Mouse (Mus musculus) common myeloid progenitor, adult 5-6 weeks (primary cell): ENCODE measurements at regions not wholly inside any gene's neighbourhood (a gene's known extent, or its start where the extent isn't known, plus 50 kb on each side); places are given as distances from the start of the nearest gene placed in this dataset.
"Not testable (repeated sequence)": the region's sequence is repeated elsewhere in the genome, so short reads cannot be mapped to it uniquely, and the experiment has no call there.

Experiments used
- ATAC-seq: replicated peaks from 2 replicates; pipeline ENCODE4 v1.8.0; 2016; ENCODE audit warnings: low read depth, mild to moderate bottlenecking, moderate TSS enrichment, inconsistent platforms; ENCODE audit not compliant: poor library complexity, severe bottlenecking

DNA sequence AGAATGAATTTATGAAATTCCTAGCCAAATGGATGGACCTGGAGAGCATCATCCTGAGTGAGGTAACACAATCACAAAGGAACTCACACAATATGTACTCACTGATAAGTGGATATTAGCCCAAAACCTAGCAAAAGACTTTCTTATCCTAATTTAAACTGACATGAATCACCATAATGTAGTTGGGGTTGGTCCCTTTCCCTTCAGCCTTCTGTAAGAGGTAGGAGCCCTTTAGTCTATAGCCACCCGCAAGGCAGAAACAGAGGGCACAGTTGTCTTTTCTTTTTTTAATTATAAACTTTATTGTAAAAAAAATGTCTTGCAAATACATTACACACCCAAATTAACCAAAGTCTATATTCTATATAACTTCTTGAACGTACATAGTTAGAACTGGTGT is 81.3 kb downstream of the Ogfrl1 start:
- not testable (repeated sequence) for ATAC-seq

DNA sequence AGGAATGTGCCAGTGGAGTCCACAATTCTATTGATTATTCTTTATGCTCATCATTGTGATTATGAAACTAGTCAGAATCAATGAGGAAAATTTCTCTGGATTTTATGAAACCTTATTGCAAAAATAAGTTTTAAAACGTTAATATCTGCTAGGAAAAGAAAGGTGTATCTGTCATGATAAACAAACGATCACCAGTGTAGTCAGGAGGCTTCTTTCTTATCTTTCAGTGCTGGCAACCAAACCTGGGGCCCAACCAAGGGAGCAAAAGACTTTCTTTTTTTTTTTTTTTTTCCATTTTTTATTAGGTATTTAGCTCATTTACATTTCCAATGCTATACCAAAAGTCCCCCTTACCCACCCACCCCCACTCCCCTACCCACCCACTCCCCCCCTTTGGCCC is 82.7 kb downstream of the Ogfrl1 start:
- ATAC-seq: not testable (repeated sequence)

DNA sequence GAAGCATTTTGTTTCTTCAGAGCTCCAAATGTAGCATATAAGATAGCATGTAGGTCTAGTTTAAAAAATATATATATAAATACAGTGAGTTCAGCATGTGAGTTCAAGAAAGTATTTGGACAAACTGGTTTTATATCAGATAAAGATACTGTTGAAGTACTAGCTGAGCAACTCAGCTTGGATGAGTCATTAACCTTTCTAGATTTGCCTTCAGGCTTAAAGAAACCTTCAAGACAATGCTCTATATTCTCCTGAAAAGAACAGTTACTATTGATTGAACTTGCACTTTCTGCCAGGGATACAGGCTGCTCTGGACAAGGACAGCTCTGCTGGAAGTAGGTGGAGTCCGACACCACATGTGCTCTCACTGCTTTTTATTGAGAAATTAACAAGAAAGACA is 104.9 kb downstream of the Ogfrl1 start:
- ATAC-seq: no peak

DNA sequence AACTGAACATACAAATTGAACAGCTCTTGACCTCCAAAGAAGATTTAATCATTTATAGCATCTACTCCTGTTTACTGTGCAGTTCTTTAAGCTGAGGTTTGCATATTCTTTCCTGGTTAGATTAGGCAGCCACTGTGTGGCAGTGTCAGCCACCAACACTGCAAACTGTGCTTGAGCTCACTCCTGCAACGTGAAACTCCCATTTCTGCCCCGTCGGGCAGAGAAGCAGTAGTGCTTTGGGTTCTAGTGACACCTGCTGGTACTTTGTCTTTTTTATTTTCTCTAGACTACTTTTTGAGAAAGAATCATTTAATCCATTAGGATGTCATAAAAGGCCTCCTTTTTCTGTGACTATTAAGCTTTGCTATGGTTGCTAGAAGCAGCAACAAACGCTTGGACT is 110.8 kb downstream of the Ogfrl1 start:
- peak; percentile 92 for ATAC-seq

DNA sequence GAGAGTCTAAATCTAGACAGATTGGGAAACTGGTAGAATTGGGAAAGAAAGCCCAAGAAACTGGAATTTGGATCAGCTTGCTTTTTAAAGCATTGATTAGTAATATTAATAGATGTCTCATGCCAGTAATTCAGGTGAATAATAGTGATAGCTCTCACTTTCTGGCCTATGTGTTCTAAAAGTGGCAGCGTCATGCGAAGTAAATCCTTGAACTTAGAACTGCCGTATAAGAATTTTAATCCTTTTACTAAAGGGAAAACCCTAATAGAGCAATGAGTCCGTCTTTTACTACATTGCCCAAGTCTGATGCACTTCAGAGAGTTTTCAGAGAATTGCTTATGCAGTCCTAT is 114.7 kb downstream of the Ogfrl1 start:
- no peak for ATAC-seq

DNA sequence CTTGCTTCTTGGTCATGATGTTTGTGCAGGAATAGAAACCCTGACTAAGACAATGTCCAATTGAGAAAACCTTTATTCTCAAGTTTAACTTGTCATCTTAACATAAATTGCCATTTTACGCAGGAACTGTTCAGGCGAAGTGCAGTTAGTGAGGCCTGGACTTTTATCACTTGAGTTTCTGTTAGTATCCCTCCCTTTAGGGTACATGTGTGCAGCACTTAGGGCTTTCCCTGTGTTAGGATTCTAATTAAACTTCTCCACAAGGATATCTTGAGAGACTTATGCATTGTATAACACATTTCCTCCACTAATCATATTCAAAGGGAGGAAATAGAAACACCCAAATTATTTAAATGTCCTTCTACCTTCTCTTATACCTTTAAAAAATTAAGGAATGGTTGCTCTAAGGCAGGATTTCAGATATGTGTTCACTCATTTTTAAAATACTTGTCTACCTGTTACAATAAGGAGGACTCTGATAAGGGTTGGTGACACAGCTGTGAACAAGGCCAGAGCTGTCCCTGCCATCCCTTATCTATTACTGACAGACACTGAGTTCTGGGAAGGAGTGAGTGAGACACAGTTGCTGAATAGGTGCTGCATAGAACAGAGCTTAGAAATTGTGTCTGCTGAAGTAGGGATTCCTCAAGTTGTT is 115.2 kb downstream of the Ogfrl1 start:
- ATAC-seq: peak; percentile 75

DNA sequence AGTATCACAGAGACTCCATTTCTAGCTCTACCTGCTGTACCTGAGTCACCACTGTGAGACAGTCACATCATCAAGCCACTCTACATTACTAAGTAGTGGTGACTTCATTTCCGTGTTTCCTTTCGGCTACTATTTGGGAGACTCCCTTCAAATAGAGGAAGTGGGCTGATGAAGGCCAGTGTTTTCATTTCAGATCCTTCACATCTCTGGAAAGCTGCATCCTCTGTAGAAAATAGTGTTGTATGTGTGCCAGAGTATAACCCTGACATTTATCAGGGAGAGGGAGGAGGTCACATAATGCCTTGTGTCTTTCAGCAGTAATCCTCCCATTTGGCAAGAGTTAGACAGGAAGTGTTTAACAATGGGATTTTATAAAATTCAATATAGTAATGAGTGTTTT is 117.7 kb downstream of the Ogfrl1 start:
- ATAC-seq: no peak

DNA sequence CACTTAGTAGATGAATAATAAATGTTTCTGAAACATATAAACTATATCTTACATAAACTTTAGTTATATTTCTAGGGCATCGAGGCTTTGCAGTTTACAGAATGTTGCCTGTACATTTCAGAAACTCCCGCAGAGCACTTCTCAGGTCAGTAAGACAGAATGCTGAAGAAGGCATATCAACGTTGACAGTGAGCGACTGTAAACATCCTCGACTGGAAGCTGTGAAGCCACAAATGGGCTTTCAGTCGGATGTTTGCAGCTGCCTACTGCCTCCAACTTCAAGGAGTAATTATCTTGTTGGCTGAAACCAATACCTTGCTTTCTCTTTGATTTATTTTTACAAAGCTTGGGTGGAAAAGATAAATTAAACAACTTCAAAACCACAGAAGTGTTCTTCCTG is 125.5 kb downstream of the Ogfrl1 start:
- no peak for ATAC-seq

DNA sequence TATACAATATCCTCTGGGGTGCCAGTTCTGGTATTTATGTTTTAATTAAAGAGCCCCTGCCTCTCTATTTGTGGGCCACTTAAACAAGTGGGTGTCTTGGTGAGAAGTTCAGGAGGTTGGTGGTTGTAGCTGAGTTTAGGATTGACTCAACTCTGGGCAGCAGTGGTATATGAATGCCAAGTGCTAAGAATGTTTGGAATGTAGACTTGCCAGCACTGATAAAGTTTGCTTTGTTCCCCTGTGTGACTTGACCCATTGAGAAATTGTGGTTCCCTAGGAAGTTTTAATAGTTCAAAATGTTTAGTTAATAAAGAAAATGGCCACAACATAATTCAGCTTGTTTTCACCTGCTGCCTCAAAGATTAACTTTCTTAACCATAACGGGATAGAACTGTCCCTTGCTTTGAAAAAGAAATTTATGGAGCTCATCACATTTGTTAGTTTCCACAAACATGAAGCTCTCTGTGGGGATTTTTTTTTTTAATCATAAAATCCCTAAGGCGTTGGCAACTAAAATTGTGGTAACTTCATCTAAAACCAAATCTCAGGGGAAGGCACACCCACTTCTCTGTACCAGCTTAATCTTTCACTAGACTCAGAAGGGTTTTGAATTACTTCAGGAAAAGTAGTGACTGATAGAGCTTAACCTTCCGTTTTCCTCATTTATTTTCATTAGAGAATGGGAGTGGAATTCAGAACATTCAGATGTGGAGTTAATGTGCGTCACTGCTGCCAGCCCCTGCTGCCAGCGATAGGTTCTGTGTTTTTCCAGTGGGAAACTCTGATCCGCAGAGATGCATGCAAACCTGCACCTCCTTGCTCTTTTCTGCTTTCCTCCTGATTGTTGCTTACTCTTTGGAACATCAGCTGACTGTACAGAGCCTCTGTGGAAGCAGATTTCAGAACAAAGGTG is 126.4 kb downstream of the Ogfrl1 start:
- ATAC-seq: no peak

DNA sequence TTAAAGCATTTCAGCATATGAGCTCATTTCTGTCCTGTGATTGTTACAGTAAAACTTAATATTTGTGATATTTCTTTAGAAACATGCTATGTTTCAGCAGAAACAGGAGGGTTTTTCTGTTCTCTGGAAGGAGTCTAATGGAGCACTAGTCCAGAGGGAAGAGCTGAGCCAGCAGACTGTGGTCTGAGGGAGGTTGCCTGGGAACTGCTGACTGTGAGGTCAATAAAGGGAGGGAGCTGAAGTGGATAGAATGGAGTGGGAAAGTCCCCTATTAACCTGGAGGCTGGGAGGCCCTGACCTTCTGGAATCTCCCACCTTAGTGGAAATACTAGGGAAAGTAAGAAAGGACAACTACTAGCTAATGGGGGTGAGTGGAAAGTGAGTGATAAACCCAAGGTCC is 129.5 kb downstream of the Ogfrl1 start:
- no peak for ATAC-seq

DNA sequence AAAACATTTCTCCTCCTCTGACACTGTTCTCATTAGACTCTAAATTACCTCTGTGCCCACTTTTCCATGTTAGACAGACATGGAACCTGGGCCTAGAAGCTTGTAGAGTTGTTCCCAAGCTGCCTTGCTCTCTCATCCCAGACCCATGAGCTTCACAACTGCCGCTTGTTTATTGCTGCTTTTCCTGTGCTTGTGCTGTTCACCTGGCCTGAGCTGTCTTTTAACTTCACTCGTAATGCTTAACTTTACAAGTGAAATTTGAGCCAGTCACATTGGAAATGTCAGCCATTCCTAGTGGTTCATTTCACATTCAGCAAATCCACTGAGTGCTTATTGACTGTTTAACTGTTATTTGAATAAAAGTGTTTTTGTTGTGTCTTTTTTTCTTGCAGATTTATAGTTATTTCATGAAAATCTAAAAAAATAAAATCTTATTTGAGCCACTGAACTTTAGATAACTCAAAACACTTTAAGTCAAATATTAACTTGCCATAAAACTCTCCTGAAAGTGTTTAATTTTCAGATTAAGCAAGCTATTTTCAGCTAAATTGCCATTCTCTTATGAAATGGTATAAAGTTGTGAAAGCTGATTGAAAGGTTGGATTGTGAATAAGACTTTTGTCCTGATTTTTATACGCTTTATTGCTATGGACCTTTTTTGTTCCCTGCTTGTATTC is 131.9 kb downstream of the Ogfrl1 start:
- no peak for ATAC-seq

DNA sequence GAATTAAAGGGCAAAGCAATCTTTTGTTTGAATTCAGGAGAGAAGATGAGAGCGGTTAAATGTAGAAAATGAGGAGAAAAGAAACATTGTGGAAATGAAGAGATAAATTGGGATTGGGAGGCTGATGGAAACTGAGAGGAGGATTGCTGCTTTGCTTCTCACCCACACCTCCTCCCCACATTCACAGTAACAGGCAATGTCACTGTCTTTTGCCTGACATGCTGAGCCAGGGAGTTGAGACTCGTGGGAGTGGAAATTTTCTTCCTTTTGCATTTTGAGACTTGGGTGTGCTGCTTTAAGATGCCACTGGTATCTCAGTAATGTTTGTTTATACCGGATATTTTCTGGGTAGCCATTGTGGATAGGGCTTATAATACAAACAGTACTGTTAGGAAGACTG is 133.3 kb downstream of the Ogfrl1 start:
- no peak for ATAC-seq

DNA sequence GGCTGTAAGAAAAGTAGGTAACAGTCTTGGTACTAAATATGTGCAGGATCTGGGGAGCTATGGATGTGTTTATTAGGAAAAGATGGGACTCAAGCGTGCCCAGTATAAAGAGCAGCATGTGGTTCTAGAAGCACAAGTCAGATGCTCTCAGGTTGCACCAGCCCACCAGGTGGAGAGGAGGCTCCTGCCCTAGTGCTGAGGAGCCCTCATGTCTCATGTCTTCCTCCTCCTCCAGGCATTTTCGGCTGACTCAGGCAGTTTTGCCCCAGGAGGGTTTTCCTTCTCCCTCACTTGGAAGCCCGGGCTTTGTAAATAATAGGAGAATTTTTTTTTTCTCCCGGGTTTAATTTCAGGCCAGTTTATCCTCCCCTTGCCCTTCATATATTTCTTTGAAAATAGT is 133.8 kb downstream of the Ogfrl1 start:
- ATAC-seq: no peak

DNA sequence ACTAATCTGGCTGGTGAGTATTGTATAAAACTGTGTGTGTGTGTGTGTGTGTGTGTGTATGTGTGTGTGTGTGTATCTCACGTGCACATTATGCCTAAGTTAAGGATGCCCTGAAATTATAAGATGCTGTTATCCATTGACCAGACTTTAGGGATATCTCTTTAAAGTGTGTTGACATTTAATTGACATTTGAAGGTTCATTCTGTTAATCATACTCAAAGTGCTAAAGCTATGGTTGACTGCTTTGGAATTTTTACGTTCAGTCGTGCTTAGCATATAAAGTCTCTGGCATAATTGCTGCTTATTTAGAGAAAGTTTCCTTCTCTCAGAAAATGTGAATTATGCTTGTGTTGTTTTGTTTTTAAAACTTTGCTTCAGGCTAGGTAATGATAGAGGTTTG is 135.9 kb downstream of the Ogfrl1 start:
- ATAC-seq: no peak

DNA sequence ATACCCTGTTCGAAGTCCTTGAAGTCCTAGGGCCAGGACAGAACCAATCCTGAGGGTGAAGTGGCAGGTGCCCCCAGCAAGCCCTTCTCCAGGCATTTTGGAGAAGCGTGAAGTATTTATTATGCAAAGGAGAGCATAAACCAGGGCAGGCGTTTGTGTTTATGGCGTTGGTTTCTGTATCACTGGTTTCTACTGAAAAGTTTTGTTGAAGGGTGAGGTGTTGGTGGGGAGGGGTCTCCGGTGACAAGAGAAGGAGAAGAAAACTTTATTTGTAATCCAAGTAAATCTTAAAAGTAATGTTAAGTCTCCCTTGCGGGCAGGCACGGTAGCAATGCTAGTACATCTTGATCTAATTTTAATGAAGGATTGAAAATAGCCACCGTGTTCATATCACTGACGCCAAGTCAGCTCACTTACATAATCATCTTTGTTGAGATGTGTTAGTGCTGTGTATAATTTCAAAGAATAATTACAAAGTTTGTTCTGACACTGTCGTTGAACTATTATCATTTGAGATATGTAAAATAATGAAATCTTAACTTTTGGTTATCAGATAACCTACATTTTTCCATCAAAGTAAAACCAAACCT is 140.2 kb downstream of the Ogfrl1 start:
- no peak for ATAC-seq

DNA sequence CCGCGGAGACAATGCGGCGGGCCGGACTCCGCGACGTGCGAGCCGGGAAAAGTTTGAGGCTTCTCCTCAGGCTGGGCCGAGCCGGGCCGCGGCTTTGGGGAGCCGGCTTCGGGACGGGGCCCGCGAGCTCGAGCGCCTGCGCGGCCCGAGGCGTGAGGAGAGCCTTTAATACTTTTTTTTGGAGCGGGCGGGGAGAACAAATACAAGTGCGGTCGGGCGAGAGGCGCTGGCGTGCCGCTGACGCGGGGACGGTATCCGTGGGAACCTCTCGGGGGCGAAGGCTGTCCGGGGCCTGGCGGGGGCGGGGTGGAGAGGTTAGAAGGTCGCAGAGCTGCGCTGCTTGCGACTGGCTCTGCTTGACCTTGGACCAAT is 141.0 kb downstream of the Ogfrl1 start:
- peak; percentile 46 for ATAC-seq

DNA sequence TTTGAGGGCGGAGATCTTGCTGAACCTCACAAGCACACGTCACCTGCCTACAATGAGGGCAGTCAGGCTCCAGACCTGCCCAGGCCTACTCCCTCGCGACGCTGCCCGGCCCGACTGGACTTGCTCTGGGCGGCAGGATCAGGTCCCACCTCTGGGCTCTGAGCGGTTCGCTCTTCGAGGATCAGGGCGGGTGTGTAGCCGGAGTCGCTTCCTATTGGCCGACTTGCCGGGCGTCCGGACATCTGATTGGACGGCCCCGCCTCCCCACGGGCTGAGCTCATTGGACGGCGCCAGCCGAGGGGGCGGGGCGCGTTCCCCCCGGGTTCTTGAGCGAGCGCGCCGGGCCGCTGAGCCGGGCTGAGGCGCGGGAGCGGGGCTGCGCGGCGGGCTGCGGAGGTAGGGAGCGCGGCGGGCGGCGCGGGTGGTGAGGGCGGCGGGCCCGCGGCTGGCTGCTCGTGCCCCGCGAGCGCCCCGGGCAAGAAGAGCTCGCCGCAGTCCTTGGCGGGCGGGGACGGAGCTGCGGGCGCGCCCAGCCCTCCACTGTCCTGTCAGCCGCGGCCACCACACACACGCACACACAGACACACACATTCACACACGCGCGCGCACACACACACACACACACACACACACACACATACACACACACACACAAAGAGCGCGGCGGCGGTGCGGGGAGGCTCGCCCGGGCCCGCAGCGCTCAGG is 141.5 kb downstream of the Ogfrl1 start:
- ATAC-seq: peak; percentile 98

DNA sequence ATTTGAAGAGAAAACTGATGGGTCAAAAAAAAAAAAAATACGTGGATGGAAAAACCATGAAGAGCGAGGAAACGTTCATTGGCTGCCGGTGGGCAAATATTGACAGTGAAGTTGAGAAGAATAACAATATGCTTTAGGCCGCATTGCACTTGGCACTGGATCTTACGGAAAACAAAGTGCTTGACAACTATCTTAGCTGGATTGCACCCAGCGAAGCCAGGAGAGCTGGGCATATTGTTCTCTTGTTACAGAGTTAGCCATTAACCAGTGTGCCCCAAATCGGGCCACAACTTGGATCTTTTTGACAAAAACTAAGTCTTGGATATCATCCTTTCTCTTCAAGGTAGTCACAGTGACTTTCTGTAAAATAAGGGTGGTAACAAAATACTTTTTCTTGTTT is 143.3 kb downstream of the Ogfrl1 start:
- ATAC-seq: no peak

DNA sequence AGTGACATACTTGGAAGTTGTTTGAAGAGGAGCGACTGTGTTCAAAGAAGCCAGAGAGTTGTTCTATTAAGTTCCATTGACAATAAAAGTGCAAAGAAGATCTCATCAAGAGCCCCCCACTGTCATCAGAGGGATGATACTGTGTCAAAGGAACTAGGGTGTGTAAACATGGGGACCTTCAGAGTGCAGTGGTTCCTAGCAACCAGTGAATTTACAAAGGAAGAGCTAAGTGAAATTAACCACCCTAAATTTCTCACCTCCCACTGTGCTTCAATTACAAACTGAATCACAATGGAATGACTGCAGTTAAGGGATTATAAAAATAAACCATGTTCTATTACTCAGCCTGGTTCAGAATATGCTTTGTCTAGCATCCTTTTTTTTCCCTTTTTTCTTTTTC is 129.5 kb upstream of the 4933415F23Rik start:
- ATAC-seq: no peak

DNA sequence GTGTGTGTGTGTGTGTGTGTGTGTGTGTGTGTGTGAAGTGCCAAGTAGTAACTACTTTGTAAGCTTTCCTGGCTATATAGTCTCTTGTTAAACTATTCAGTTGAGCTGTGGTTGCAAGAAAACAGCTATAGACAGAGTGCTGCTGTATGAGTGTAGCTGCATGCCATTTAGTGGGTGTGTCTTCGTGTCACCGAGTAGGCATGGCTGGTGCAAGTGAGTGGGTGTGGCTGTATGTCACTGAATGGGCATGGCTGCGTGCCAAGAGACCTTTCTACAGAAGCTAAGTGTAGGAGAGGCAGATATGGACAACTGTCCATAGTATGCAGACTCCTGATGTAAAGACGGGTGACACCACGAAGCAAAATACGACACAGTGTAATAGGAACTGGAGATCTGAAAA is 126.4 kb upstream of the 4933415F23Rik start:
- ATAC-seq: no peak
